Mouse (Mus musculus) liver, adult (tissue): ENCODE data around the gene Coa3.
A peak's percentile ranks its signal among the peaks of the same experiment; 100 is the strongest.

ENCODE experiments used
- GATA4 ChIP-seq: IDR thresholded peaks from 2 replicates; pipeline ENCODE4 v1.6.1; 2014; ENCODE audit warnings: mild to moderate bottlenecking, low read length; ENCODE audit not compliant: insufficient replicate concordance

Gene Coa3

GRCm38 (mm10) chr11:101300881-101301280, 22.0 kb upstream of the Coa3 start:
- TF ChIP-seq GATA4 = no peak

DNA sequence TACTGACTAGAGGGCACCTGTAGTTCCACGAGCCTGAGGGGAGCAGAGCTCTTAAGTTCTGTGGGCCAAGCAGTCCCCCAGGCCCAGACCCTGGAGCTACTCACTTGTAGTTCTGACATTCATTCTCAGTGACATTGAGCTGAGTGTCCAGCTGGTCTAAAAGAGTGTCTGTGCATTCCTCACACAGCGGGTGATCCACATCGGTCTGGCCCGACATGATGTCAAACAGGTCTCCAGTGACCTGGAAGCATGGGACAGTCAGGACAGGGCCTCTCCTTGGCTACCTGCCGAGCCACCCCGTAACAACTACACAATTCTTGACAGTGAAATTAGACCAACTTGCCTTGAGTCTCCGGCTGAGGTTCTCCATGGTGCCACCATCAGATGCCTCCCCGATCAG, 16.3 kb upstream of the Coa3 start:
- no peak for TF ChIP-seq GATA4

DNA sequence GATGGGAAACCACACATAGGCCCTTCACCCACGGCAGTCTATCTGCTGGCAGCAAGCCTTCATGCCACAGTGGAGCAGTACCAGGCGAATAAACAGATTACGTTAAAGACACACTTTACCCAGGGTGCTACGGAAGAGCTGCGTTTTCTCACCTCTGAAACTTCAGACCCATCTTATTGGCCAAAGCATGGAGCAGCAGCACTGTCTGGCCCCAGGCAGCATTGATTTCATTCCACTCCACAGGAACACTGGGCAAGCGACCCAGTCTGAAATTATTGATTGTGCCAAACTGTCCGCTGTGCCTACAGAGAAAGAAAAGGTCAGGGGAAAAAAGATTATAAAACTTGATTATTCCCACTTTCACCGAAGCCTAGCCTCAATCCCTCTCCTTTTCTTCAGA, 12.3 kb upstream of the Coa3 start:
- TF ChIP-seq GATA4 = no peak

GRCm38 (mm10) chr11:101287306-101287705, 8.4 kb upstream of the Coa3 start:
- no peak for TF ChIP-seq GATA4

- TF ChIP-seq GATA4 = no peak
Observed at GRCm38 (mm10) chr11:101283805-101284204, 4.9 kb upstream of the Coa3 start.

- TF ChIP-seq GATA4 = no peak
Observed at GRCm38 (mm10) chr11:101282896-101283295, 4.0 kb upstream of the Coa3 start.

- no peak for TF ChIP-seq GATA4
Observed at GRCm38 (mm10) chr11:101280837-101281236, 1.9 kb upstream of the Coa3 start.

- no peak for TF ChIP-seq GATA4
Observed at GRCm38 (mm10) chr11:101279193-101279569, 267 bp upstream of the Coa3 start.

GRCm38 (mm10) chr11:101277381-101278222, 1.3 kb downstream of the Coa3 start:
- TF ChIP-seq GATA4 = peak; percentile 64

GRCm38 (mm10) chr11:101276319-101277070, 2.4 kb downstream of the Coa3 start:
- no peak for TF ChIP-seq GATA4

- TF ChIP-seq GATA4 = no peak
Observed at GRCm38 (mm10) chr11:101275309-101275708, 3.6 kb downstream of the Coa3 start.

DNA sequence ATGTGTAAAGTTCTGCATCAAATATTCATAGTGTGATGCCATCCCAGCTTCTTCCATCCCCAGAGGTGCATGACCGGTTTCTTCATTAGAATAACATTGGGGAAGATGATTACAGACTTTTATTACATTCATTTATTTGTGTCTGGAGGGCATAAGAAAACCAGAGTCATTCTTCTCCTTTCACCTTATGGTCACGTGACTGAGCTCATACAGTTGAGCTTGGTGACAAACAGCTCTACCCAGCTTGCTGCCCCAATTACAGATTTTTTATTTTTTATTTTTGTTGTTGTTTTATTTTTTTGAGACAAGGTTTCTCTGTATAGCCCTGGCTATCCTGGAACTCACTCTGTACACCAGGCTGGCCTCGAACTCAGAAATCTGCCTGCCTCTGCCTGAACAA, 6.5 kb downstream of the Coa3 start:
- no peak for TF ChIP-seq GATA4

DNA sequence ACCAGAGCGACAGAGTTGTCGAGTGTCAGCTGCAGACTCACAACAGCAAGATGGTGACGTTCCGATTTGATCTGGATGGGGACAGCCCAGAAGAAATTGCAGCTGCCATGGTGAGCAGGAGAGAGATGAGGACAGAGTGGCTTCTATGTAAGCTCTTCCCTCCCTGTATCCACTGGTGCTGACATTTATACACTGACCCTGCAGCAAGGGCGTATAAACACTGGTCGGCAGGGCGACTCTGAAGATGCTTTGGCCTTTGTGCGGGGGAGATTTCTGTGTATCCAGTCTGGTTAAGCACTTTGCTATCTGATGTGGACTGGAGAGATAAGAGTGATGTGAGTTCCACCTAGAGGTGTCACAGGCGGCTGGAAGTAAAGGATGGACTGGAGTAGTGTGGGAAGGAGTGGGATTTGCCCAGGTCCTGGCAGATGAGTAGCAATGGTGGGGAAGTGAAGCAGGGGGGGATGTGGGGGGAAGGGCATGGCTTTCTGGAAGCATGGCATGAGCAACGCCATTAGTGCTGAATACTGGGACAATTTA, 9.3 kb downstream of the Coa3 start:
- TF ChIP-seq GATA4 = no peak

DNA sequence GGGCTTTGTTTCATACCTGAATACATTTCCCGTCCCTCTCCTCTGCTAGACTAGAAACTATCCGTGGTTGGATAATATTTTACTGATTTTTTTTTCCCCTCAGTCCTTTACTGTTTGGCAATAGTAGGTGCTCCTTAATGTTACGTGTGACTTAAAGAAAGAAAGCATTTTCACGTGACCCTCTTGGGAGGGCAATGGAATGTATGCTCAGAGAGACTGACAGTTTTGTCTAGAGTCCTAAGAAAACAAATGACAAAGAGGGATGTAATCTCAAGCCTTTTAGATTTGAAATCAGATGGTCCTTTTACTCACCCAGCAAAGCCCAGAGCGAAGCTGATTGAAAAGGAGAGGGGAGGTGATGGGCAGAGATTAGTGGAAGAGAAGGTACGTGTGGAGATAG, 13.0 kb downstream of the Coa3 start:
- TF ChIP-seq GATA4 = no peak

DNA sequence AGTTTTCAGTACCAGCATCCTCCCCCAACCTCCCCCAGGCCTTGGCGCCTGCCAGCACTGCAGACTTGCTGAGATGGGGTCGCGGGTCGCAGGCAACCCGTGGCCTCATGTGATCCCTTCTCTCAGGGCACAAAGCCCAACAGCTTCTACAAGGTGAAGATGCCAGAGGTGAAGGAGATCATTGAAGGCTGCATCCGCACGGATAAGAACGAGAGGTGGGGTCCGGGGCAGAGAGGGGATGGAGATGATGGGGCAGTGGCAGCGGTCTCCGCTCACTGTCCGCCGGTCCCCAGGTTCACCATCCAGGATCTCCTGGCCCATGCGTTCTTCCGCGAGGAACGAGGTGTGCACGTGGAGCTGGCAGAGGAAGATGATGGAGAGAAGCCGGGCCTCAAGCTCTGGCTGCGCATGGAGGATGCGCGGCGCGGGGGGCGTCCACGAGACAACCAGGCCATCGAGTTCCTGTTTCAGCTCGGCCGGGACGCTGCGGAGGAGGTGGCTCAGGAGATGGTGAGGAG, 13.9 kb downstream of the Coa3 start:
- TF ChIP-seq GATA4 = no peak

- no peak for TF ChIP-seq GATA4
Observed at GRCm38 (mm10) chr11:101263989-101264280, 15.0 kb downstream of the Coa3 start.
